8 mouse cellular contexts compared by ENCODE assay signal in genomic region chr3:95660788-95661478, GRCm38 (mm10). TPM values are rescaled to one million over a fixed set of nuclear protein-coding genes. Genes with fewer than 3 reads are reported as not detected.
DNase-seq lines count a peak whose midpoint lies in the region; ATAC-seq and TF ChIP-seq lines count a peak whose summit lies in the region.

No protein-coding gene starts in this region.

- 6% methylated on average over 2 of the region's 2 CpGs for WGBS in heart, postnatal 0 days
- 21% methylated on average over 2 of the region's 2 CpGs for WGBS in liver, embryonic 15.5 days (ENCODE audit: insufficient replicate concordance)

- H3K27me3 ChIP-seq in ES-Bruce4 (ENCODE audit: control insufficient read depth, insufficient read depth, low read length, poor library complexity, severe bottlenecking) = no peaks in the 10 kb centered on the region
- H3K27me3 ChIP-seq in heart, postnatal 0 days (ENCODE audit: control insufficient read depth, insufficient read depth, low read length) = no peaks in the 10 kb centered on the region
- H3K27me3 ChIP-seq in liver, embryonic 15.5 days = no peaks in the 10 kb centered on the region

- ATAC-seq in heart, postnatal 0 days (ENCODE audit: insufficient read depth, low read depth) = no peak
- ATAC-seq in liver, embryonic 15.5 days (ENCODE audit: insufficient read depth) = no peak

- no peak for TF ChIP-seq POLR2A in ES-Bruce4 (IDR thresholded peaks at IDR 0.05; ENCODE audit: insufficient read depth, low read length)

- TF ChIP-seq EP300 in ES-Bruce4 (IDR thresholded peaks at IDR 0.05; ENCODE audit: insufficient read depth, low read depth, low read length) = no peak
- TF ChIP-seq EP300 in heart, postnatal 0 days (IDR thresholded peaks at IDR 0.05; ENCODE audit: low read depth) = no peak

- H3K27ac ChIP-seq in ES-Bruce4 (ENCODE audit: insufficient read depth, low read length) = peak overlapping the region; percentile 97
- peak overlapping the region; percentile 100 for H3K27ac ChIP-seq in heart, postnatal 0 days (ENCODE audit: low read depth)
- H3K27ac ChIP-seq in liver, embryonic 15.5 days (replicated peaks) = peak overlapping the region; percentile 98

- peaks cover 55% of the 10 kb centered on the region for H3K36me3 ChIP-seq in ES-Bruce4 (ENCODE audit: control insufficient read depth, insufficient read depth, low read length, poor library complexity, severe bottlenecking)
- H3K36me3 ChIP-seq in heart, postnatal 0 days (replicated peaks; ENCODE audit: control insufficient read depth, insufficient read depth, low read length) = peaks cover 54% of the 10 kb centered on the region
- H3K36me3 ChIP-seq in liver, embryonic 15.5 days (replicated peaks) = peaks cover 56% of the 10 kb centered on the region

- DNase-seq in adrenal gland, adult 2 months = peak; percentile 36
- no peak for DNase-seq in adrenal gland, postnatal 14 days
- no peak for DNase-seq in heart, postnatal 0 days (ENCODE audit: low spot score)
- DNase-seq in spleen, adult 12 weeks (ENCODE audit: low spot score) = no peak
- DNase-seq in layer of hippocampus, postnatal 25 days (ENCODE audit: extremely low spot score in 1 of 2, low spot score in 1 of 2) = no peak
- no peak for DNase-seq in thymus, postnatal 10 days (ENCODE audit: low spot score in 2 of 2)

- H3K4me1 ChIP-seq in ES-Bruce4 (ENCODE audit: control insufficient read depth, insufficient read depth, low read length) = peaks cover 3% of the 10 kb centered on the region
- H3K4me1 ChIP-seq in heart, postnatal 0 days (ENCODE audit: control insufficient read depth, insufficient read depth) = peaks cover 37% of the 10 kb centered on the region
- peaks cover 72% of the 10 kb centered on the region for H3K4me1 ChIP-seq in liver, embryonic 15.5 days (replicated peaks)

- peak overlapping the region; percentile 98 for H3K9ac ChIP-seq in ES-Bruce4 (ENCODE audit: low read depth, poor library complexity, severe bottlenecking)
- H3K9ac ChIP-seq in heart, postnatal 0 days (replicated peaks; ENCODE audit: low read depth, low read length) = peak overlapping the region; percentile 100
- H3K9ac ChIP-seq in liver, embryonic 15.5 days = peak overlapping the region; percentile 100

- peak overlapping the region; percentile 94 for H3K4me3 ChIP-seq in ES-Bruce4 (ENCODE audit: low read depth, low read length)
- H3K4me3 ChIP-seq in heart, postnatal 0 days (ENCODE audit: low read depth, low read length) = peak overlapping the region; percentile 99
- H3K4me3 ChIP-seq in liver, embryonic 15.5 days (replicated peaks) = peak overlapping the region; percentile 97

- TF ChIP-seq CTCF in ES-Bruce4 (IDR thresholded peaks at IDR 0.05; ENCODE audit: low read depth, low read length) = no peak
- TF ChIP-seq CTCF in heart, postnatal 0 days (IDR thresholded peaks at IDR 0.05; ENCODE audit: low read depth) = no peak

- H3K4me2 ChIP-seq in heart, postnatal 0 days (ENCODE audit: low read depth, low read length) = peak overlapping the region; percentile 92
- H3K4me2 ChIP-seq in liver, embryonic 15.5 days = peak overlapping the region; percentile 77

- no peaks in the 10 kb centered on the region for H3K9me3 ChIP-seq in ES-Bruce4 (replicated peaks; ENCODE audit: control insufficient read depth, insufficient read depth, low read length, poor library complexity, severe bottlenecking)
- no peaks in the 10 kb centered on the region for H3K9me3 ChIP-seq in heart, postnatal 0 days (replicated peaks; ENCODE audit: control insufficient read depth, low read length)
- no peaks in the 10 kb centered on the region for H3K9me3 ChIP-seq in liver, embryonic 15.5 days (replicated peaks)

RNA-seq across cellular contexts. Expression of gene Mcl1, which starts 2.3 kb away (rescaled TPM):
- 100 to 1,000 TPM; 152 to 159 TPM for total RNA-seq in adrenal gland, adult 2 months (2021)
- 272 and 291 TPM in 2 replicates for polyA plus RNA-seq in adrenal gland, adult 2 months (2012; rRNA removed)
- total RNA-seq in adrenal gland, postnatal 14 days (2021) = 151 and 187 TPM in 2 replicates
- 247 and 264 TPM in 2 replicates for polyA plus RNA-seq in ES-Bruce4 (2011; ENCODE audit: insufficient read depth, insufficient read length, low read depth, missing spikeins)
- total RNA-seq in heart, postnatal 0 days (2014; rRNA removed; ENCODE audit: low replicate concordance) = 213 and 278 TPM in 2 replicates
- 50.1 and 51.9 TPM in 2 replicates for polyA plus RNA-seq in heart, postnatal 0 days (2015; fragmentation: Nextera tagmentation; extraction: Ambion mirVana)
- 34.8 and 39.0 TPM in 2 replicates for polyA plus RNA-seq in liver, embryonic 15.5 days (2015; fragmentation: Nextera tagmentation; extraction: Ambion mirVana)
- 10 to 100 TPM; 54.6 to 61.6 TPM for total RNA-seq in layer of hippocampus, postnatal 25 days (2021)

RNA-seq across cellular contexts. Expression of gene Adamtsl4, which starts 26.8 kb away (rescaled TPM):
- 1 to 10 TPM; 6.0 to 8.8 TPM for total RNA-seq in adrenal gland, adult 2 months (2021)
- polyA plus RNA-seq in adrenal gland, adult 2 months (2012; rRNA removed) = 11.0 and 17.4 TPM in 2 replicates
- 6.6 and 8.4 TPM in 2 replicates for total RNA-seq in adrenal gland, postnatal 14 days (2021)
- polyA plus RNA-seq in ES-Bruce4 (2011; ENCODE audit: insufficient read depth, insufficient read length, low read depth, missing spikeins) = 6.9 and 10.1 TPM in 2 replicates
- total RNA-seq in heart, postnatal 0 days (2014; rRNA removed; ENCODE audit: low replicate concordance) = 20.2 and 23.8 TPM in 2 replicates
- 7.5 and 11.2 TPM in 2 replicates for polyA plus RNA-seq in heart, postnatal 0 days (2015; fragmentation: Nextera tagmentation; extraction: Ambion mirVana)
- polyA plus RNA-seq in liver, embryonic 15.5 days (2015; fragmentation: Nextera tagmentation; extraction: Ambion mirVana) = 0.79 and 1.0 TPM in 2 replicates
- 1 to 10 TPM; 3.7 to 4.0 TPM for total RNA-seq in layer of hippocampus, postnatal 25 days (2021)

RNA-seq across cellular contexts. Expression of gene Ensa, which starts 36.1 kb away (rescaled TPM):
- total RNA-seq in adrenal gland, adult 2 months (2021) = 100 to 1,000 TPM in 1 of 2 experiments, 10 to 100 TPM in 1; 82.5 to 104 TPM
- polyA plus RNA-seq in adrenal gland, adult 2 months (2012; rRNA removed) = 7.2 and 9.0 TPM in 2 replicates
- 72.6 and 74.5 TPM in 2 replicates for total RNA-seq in adrenal gland, postnatal 14 days (2021)
- 67.4 and 68.5 TPM in 2 replicates for polyA plus RNA-seq in ES-Bruce4 (2011; ENCODE audit: insufficient read depth, insufficient read length, low read depth, missing spikeins)
- 43.3 and 49.6 TPM in 2 replicates for total RNA-seq in heart, postnatal 0 days (2014; rRNA removed; ENCODE audit: low replicate concordance)
- polyA plus RNA-seq in heart, postnatal 0 days (2015; fragmentation: Nextera tagmentation; extraction: Ambion mirVana) = 38.5 and 40.6 TPM in 2 replicates
- polyA plus RNA-seq in liver, embryonic 15.5 days (2015; fragmentation: Nextera tagmentation; extraction: Ambion mirVana) = 32.7 and 35.9 TPM in 2 replicates
- total RNA-seq in layer of hippocampus, postnatal 25 days (2021) = 100 to 1,000 TPM; 298 to 321 TPM
